Mouse (Mus musculus) bone marrow, adult 2 months (tissue): ENCODE results near the gene Rnf220.
A peak's percentile ranks its signal among the peaks of the same experiment; 100 is the strongest.

Experiments
- CTCF ChIP-seq: fragments of 200-500 bp; IDR thresholded peaks from 2 replicates; pipeline ENCODE4 v1.5.1; 2011; ENCODE audit warnings: low read length, control low read depth; ENCODE audit not compliant: control insufficient read depth, insufficient read depth
- POLR2A ChIP-seq: fragments of 200-500 bp; IDR thresholded peaks from 2 replicates; pipeline ENCODE4 v1.6.1; 2011; ENCODE audit warnings: low read depth, mild to moderate bottlenecking, control low read depth, low read length, borderline replicate concordance; ENCODE audit not compliant: control insufficient read depth

DNA sequence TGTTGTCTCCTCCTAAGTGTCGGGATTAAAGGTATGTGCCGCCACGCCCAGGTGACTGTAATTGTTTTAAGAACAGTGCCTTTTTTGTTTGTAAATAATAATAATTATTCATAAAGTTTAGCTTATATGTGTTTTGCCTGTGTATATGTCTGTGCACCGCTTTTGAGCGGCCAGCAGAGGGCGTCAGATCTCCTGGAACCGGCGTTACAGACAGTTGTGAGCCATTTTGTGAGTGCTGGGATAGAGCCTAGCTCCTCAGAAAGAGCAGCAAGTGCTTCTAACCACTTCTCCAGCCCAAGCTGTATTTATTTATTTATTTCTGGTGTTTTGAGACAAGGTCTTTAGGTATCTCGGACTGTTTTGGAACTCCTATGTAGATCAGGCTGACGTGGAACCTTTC is 266.5 kb downstream of the Rnf220 start:
- no peak for TF ChIP-seq POLR2A
- TF ChIP-seq CTCF: peak; percentile 59
